Mouse (Mus musculus): ENCODE data around the gene Cmbl. TPM values are rescaled to one million over a fixed set of nuclear protein-coding genes. Genes with fewer than 3 reads are reported as not detected.

The Cmbl gene
- polyA plus RNA-seq, 1 experiment from 2014 or later: 6.6 TPM

- no peak overlapping the region for H3K4me2 ChIP-seq
Measured at GRCm38 (mm10) chr15:31627277-31628154, 62.3 kb downstream of the Cmbl start.

GRCm38 (mm10) chr15:31628180-31628579 is 63.0 kb downstream of the Cmbl start:
- no peak overlapping the region for H3K4me3 ChIP-seq
- 0 out of 2 replicates have a peak, but pooled peaks cover 9% of the 10 kb centered on the region for H3K4me1 ChIP-seq (replicated peaks)
- no peak overlapping the region for H3K9ac ChIP-seq
- H3K27ac ChIP-seq (ENCODE audit: poor library complexity, severe bottlenecking): no peak overlapping the region
- ATAC-seq (ENCODE audit: insufficient number of reproducible peaks, low FRiP score): no peak
- no peak overlapping the region for H3K4me2 ChIP-seq
- WGBS: 76% methylated on average over 10 of the region's 10 CpGs
- H3K27me3 ChIP-seq (replicated peaks): no peaks in the 10 kb centered on the region
- H3K9me3 ChIP-seq (replicated peaks): no peaks in the 10 kb centered on the region
- peaks cover 10% of the 10 kb centered on the region for H3K36me3 ChIP-seq

More at GRCm38 (mm10) chr15:31627277-31628154, 62.3 kb downstream of the Cmbl start:
- no peaks in the 10 kb centered on the region for H3K27me3 ChIP-seq (replicated peaks)
- ATAC-seq (ENCODE audit: insufficient number of reproducible peaks, low FRiP score): no peak
- no peak overlapping the region for H3K9ac ChIP-seq
- H3K27ac ChIP-seq (ENCODE audit: poor library complexity, severe bottlenecking): no peak overlapping the region
- H3K4me1 ChIP-seq (replicated peaks): 0 out of 2 replicates have a peak, but pooled peaks cover 2% of the 10 kb centered on the region
- H3K36me3 ChIP-seq: peaks cover 14% of the 10 kb centered on the region
- no peak overlapping the region for H3K4me3 ChIP-seq
- 39% methylated on average over 12 of the region's 12 CpGs for WGBS
- H3K9me3 ChIP-seq (replicated peaks): no peaks in the 10 kb centered on the region

- 87% methylated on average over 3 of the region's 3 CpGs for WGBS
- Histone ChIP-seq H3K4me2 (no peak overlapping the region), H3K9ac (no peak overlapping the region), H3K36me3 (no peaks in the 10 kb centered on the region), H3K27ac (ENCODE audit: poor library complexity, severe bottlenecking) (no peak overlapping the region), H3K4me1 (replicated peaks) (0 out of 2 replicates have a peak, but pooled peaks cover 9% of the 10 kb centered on the region), H3K4me3 (no peak overlapping the region), H3K9me3 (replicated peaks) (peaks cover 5% of the 10 kb centered on the region), H3K27me3 (replicated peaks) (no peaks in the 10 kb centered on the region)
- ATAC-seq (ENCODE audit: insufficient number of reproducible peaks, low FRiP score): no peak
Measured at GRCm38 (mm10) chr15:31629556-31629955, 64.4 kb downstream of the Cmbl start.

- Histone ChIP-seq H3K27ac (ENCODE audit: poor library complexity, severe bottlenecking) (no peak overlapping the region), H3K36me3 (no peaks in the 10 kb centered on the region), H3K9ac (no peak overlapping the region), H3K9me3 (replicated peaks) (peaks cover 5% of the 10 kb centered on the region), H3K4me3 (no peak overlapping the region), H3K4me1 (replicated peaks) (0 out of 2 replicates have a peak, but pooled peaks cover 9% of the 10 kb centered on the region), H3K4me2 (no peak overlapping the region), H3K27me3 (replicated peaks) (no peaks in the 10 kb centered on the region)
- 82% methylated on average over 12 of the region's 12 CpGs for WGBS
- no peak for ATAC-seq (ENCODE audit: insufficient number of reproducible peaks, low FRiP score)
Measured at GRCm38 (mm10) chr15:31631396-31631858, 66.2 kb downstream of the Cmbl start.

GRCm38 (mm10) chr15:31632478-31632877 is 67.3 kb downstream of the Cmbl start:
- WGBS: 75% methylated on average over 4 of the region's 4 CpGs
- Histone ChIP-seq H3K4me1 (replicated peaks) (0 out of 2 replicates have a peak, but pooled peaks cover 7% of the 10 kb centered on the region), H3K4me2 (no peak overlapping the region), H3K27ac (ENCODE audit: poor library complexity, severe bottlenecking) (no peak overlapping the region), H3K27me3 (replicated peaks) (no peaks in the 10 kb centered on the region), H3K9ac (no peak overlapping the region), H3K36me3 (no peaks in the 10 kb centered on the region), H3K4me3 (no peak overlapping the region), H3K9me3 (replicated peaks) (peaks cover 5% of the 10 kb centered on the region)
- ATAC-seq (ENCODE audit: insufficient number of reproducible peaks, low FRiP score): no peak

GRCm38 (mm10) chr15:31634582-31634981 is 69.4 kb downstream of the Cmbl start:
- Histone ChIP-seq H3K36me3 (no peaks in the 10 kb centered on the region), H3K4me2 (no peak overlapping the region), H3K27ac (ENCODE audit: poor library complexity, severe bottlenecking) (no peak overlapping the region), H3K4me1 (replicated peaks) (0 out of 2 replicates have a peak, but pooled peaks cover 7% of the 10 kb centered on the region), H3K9ac (no peak overlapping the region), H3K9me3 (replicated peaks) (peaks cover 5% of the 10 kb centered on the region), H3K4me3 (no peak overlapping the region), H3K27me3 (replicated peaks) (no peaks in the 10 kb centered on the region)
- WGBS: 83% methylated on average over 6 of the region's 6 CpGs
- no peak for ATAC-seq (ENCODE audit: insufficient number of reproducible peaks, low FRiP score)

- Histone ChIP-seq H3K9ac (no peak overlapping the region), H3K27me3 (replicated peaks) (no peaks in the 10 kb centered on the region), H3K4me1 (replicated peaks) (0 out of 2 replicates have a peak, but pooled peaks cover 7% of the 10 kb centered on the region), H3K9me3 (replicated peaks) (peaks cover 5% of the 10 kb centered on the region), H3K36me3 (no peaks in the 10 kb centered on the region), H3K27ac (ENCODE audit: poor library complexity, severe bottlenecking) (no peak overlapping the region), H3K4me2 (no peak overlapping the region), H3K4me3 (no peak overlapping the region)
- WGBS: 80% methylated on average over 9 of the region's 9 CpGs
- ATAC-seq (ENCODE audit: insufficient number of reproducible peaks, low FRiP score): no peak
Measured at GRCm38 (mm10) chr15:31636091-31636595, 71.0 kb downstream of the Cmbl start.

Other genes with a start within 250 kb of the Cmbl start
- 1.7 and 2.1 TPM in 2 replicates for gene Ankrd33b, start 197.7 kb upstream of the Cmbl start, polyA plus RNA-seq (2016; fragmentation: Nextera tagmentation; extraction: Ambion mirVana)
- 2.2 and 2.5 TPM in 2 replicates for gene Ropn1l, start 111.7 kb upstream of the Cmbl start, polyA plus RNA-seq (2016; fragmentation: Nextera tagmentation; extraction: Ambion mirVana)
- gene March6, start 34.3 kb upstream of the Cmbl start, polyA plus RNA-seq (2016; fragmentation: Nextera tagmentation; extraction: Ambion mirVana): 41.3 and 41.9 TPM in 2 replicates
- 397 and 401 TPM in 2 replicates for gene Cct5, start 36.4 kb downstream of the Cmbl start, polyA plus RNA-seq (2016; fragmentation: Nextera tagmentation; extraction: Ambion mirVana)
- 12.7 TPM in 2 replicates for gene Fam173b, start 36.5 kb downstream of the Cmbl start, polyA plus RNA-seq (2016; fragmentation: Nextera tagmentation; extraction: Ambion mirVana)